Mouse (Mus musculus): ENCODE measurements around the gene Uap1. TPM values are rescaled to one million over a fixed set of nuclear protein-coding genes. Genes with fewer than 3 reads are reported as not detected.

Gene Uap1
- polyA plus RNA-seq (2014; fragmentation: Nextera tagmentation; extraction: Ambion mirVana): 48.1 and 53.4 TPM in 2 replicates

DNA sequence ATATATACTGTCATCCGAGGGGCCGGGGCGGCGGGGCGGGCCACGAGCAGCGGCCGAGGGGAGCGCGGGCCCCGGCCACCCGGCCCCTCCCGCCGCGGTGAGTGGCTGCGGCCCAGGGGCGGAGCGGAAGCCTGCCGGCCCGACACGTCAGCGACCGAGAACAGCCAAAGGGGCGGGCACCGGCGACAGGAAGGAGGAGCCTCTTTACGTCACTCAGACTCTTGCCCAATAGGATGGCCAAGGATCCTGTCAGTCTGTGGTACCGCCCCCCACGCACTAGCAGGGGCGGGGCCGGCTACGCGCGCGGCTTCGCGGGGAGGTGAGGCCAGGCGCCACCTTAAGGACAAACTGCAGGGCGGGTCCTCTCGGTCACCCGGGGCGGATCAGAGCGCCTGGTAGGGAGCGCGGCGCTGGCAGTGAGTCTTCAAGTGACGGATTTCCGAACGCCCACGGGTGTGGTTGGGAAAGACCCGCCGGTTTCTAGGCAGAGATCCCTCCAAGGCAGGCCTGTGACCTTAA, at the start of gene Uap1:
TSS of gene Uap1 (minus strand) at position 144 of the 519 bp plus-strand sequence.
- H3K4me2 ChIP-seq (replicated peaks; ENCODE audit: low read depth, low read length): peak within 1 kb of the TSS; percentile 66
- H3K9me3 ChIP-seq (ENCODE audit: control insufficient read depth, low read depth, low read length): no peaks in the 10 kb centered on the region
- H3K4me1 ChIP-seq (ENCODE audit: control insufficient read depth, insufficient read depth, low read length): peaks cover 11% of the 10 kb centered on the region; the same call in 1 of the 2 replicates
- no peaks in the 10 kb centered on the region for H3K27me3 ChIP-seq (ENCODE audit: control insufficient read depth, insufficient read depth, low read length)
- peak; percentile 98 for ATAC-seq (ENCODE audit: insufficient number of reproducible peaks, insufficient read depth, low FRiP score, low read depth)
- H3K36me3 ChIP-seq (ENCODE audit: control insufficient read depth, insufficient read depth, low read length): no peaks in the 10 kb centered on the region
- peak within 1 kb of the TSS; percentile 67 for H3K9ac ChIP-seq (replicated peaks; ENCODE audit: low read depth, low read length)
- peak within 1 kb of the TSS; percentile 69 for H3K4me3 ChIP-seq (ENCODE audit: low read depth, low read length)
- peak within 1 kb of the TSS; percentile 90 for H3K27ac ChIP-seq (ENCODE audit: low read length)
- WGBS: under 1% methylated on average over 52 of the region's 52 CpGs

DNA sequence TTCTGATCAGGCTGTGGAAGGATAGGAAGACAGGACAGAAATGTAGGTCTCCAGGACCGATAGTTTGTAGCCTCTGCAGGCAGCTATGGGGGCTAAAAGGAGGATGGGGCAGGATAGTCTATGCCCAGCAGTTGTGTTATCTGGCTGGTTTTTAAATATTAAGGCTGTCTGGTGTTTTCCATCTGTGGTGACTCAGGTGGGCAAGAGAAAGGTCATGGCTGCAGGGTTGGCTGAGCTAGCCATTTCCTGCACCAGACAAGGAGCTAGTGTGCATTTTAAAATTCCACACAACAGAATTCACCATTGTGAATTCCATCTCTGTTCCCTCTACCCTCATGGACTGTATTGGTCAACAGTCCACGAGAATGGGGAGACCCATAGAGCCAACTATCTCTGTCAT, 48.5 kb upstream of the Uap1 start:
- no peak overlapping the region for H3K9ac ChIP-seq (replicated peaks; ENCODE audit: low read depth, low read length)
- ATAC-seq (ENCODE audit: insufficient number of reproducible peaks, insufficient read depth, low FRiP score, low read depth): no peak
- H3K27me3 ChIP-seq (ENCODE audit: control insufficient read depth, insufficient read depth, low read length): no peaks in the 10 kb centered on the region
- WGBS: 74% methylated on average over 2 of the region's 2 CpGs
- no peaks in the 10 kb centered on the region for H3K9me3 ChIP-seq (ENCODE audit: control insufficient read depth, low read depth, low read length)
- no peak overlapping the region for H3K4me3 ChIP-seq (ENCODE audit: low read depth, low read length)
- H3K36me3 ChIP-seq (ENCODE audit: control insufficient read depth, insufficient read depth, low read length): no peaks in the 10 kb centered on the region
- H3K4me1 ChIP-seq (ENCODE audit: control insufficient read depth, insufficient read depth, low read length): no peaks in the 10 kb centered on the region
- H3K4me2 ChIP-seq (replicated peaks; ENCODE audit: low read depth, low read length): no peak overlapping the region
- H3K27ac ChIP-seq (ENCODE audit: low read length): no peak overlapping the region

DNA sequence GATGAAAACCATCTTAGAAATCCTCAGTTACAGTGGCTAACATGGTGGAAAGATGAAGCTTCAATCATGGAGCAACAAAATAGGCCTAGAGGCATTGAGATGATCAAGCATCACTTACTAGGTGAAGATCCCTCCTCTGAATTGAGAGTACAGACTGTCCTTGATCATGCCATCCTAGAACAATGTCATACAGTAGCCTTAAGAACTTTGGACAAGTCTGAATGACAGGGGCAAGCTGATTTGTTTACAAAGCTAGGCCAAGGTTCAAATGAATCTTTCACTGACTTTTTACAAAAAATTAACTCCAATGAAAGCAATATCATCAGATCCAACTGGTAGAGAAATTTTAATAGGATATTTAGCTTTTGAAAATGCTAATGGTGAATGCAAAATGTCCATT, 45.6 kb upstream of the Uap1 start:
- Histone ChIP-seq H3K27me3 (ENCODE audit: control insufficient read depth, insufficient read depth, low read length) (no peaks in the 10 kb centered on the region), H3K9ac (replicated peaks; ENCODE audit: low read depth, low read length) (no peak overlapping the region), H3K4me3 (ENCODE audit: low read depth, low read length) (no peak overlapping the region), H3K4me2 (replicated peaks; ENCODE audit: low read depth, low read length) (no peak overlapping the region), H3K9me3 (ENCODE audit: control insufficient read depth, low read depth, low read length) (no peaks in the 10 kb centered on the region), H3K27ac (ENCODE audit: low read length) (no peak overlapping the region), H3K4me1 (ENCODE audit: control insufficient read depth, insufficient read depth, low read length) (no peaks in the 10 kb centered on the region), H3K36me3 (ENCODE audit: control insufficient read depth, insufficient read depth, low read length) (no peaks in the 10 kb centered on the region)
- no peak for ATAC-seq (ENCODE audit: insufficient number of reproducible peaks, insufficient read depth, low FRiP score, low read depth)

- H3K4me1 ChIP-seq (ENCODE audit: control insufficient read depth, insufficient read depth, low read length): no peaks in the 10 kb centered on the region
Observed at GRCm38 (mm10) chr1:170218091-170218884, 43.5 kb upstream of the Uap1 start.

DNA sequence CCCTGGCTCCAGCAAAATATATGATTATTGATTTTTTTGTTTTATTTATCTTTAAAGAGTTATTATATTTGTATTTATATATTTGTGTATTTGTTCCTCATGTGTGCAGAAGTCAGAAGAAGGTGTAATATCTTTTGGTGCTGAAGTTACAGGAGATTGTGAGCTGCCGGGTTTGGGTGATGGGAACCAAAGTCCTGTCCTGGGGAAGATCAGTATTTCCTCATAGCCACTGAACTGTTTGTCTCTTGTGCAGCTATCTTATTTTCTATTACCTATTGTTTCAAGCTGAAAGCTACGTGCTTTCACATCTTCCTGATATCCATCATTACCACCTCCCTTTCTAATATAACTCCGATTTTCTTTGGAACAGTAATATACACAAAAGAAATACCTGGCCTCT, 40.8 kb upstream of the Uap1 start:
- peak overlapping the region; percentile 71; the same call in 1 of the 2 replicates for H3K9ac ChIP-seq (replicated peaks; ENCODE audit: low read depth, low read length)
- no peak overlapping the region for H3K27ac ChIP-seq (ENCODE audit: low read length)
- H3K4me3 ChIP-seq (ENCODE audit: low read depth, low read length): peak overlapping the region; percentile 66
- peak overlapping the region; percentile 19; the same call in 1 of the 2 replicates for H3K4me2 ChIP-seq (replicated peaks; ENCODE audit: low read depth, low read length)
- no peak for ATAC-seq (ENCODE audit: insufficient number of reproducible peaks, insufficient read depth, low FRiP score, low read depth)
- WGBS: 70% methylated on average over 3 of the region's 3 CpGs
- H3K27me3 ChIP-seq (ENCODE audit: control insufficient read depth, insufficient read depth, low read length): no peaks in the 10 kb centered on the region
- no peaks in the 10 kb centered on the region for H3K4me1 ChIP-seq (ENCODE audit: control insufficient read depth, insufficient read depth, low read length)
- no peaks in the 10 kb centered on the region for H3K9me3 ChIP-seq (ENCODE audit: control insufficient read depth, low read depth, low read length)
- peaks cover 9% of the 10 kb centered on the region for H3K36me3 ChIP-seq (ENCODE audit: control insufficient read depth, insufficient read depth, low read length)

More at GRCm38 (mm10) chr1:170218091-170218884, 43.5 kb upstream of the Uap1 start:
- Histone ChIP-seq H3K9ac (replicated peaks; ENCODE audit: low read depth, low read length) (no peak overlapping the region), H3K4me3 (ENCODE audit: low read depth, low read length) (no peak overlapping the region), H3K36me3 (ENCODE audit: control insufficient read depth, insufficient read depth, low read length) (no peaks in the 10 kb centered on the region), H3K4me2 (replicated peaks; ENCODE audit: low read depth, low read length) (no peak overlapping the region), H3K9me3 (ENCODE audit: control insufficient read depth, low read depth, low read length) (no peaks in the 10 kb centered on the region), H3K27me3 (ENCODE audit: control insufficient read depth, insufficient read depth, low read length) (no peaks in the 10 kb centered on the region), H3K27ac (ENCODE audit: low read length) (no peak overlapping the region)
- 80% methylated on average over 6 of the region's 6 CpGs for WGBS
- ATAC-seq (ENCODE audit: insufficient number of reproducible peaks, insufficient read depth, low FRiP score, low read depth): no peak

GRCm38 (mm10) chr1:170214757-170215522, 40.2 kb upstream of the Uap1 start, which contains the start of gene Uhmk1:
Gene Uhmk1, minus strand, starts transcription at chr1:170215397.
- Histone ChIP-seq H3K36me3 (ENCODE audit: control insufficient read depth, insufficient read depth, low read length) (peaks cover 13% of the 10 kb centered on the region), H3K4me3 (ENCODE audit: low read depth, low read length) (peak within 1 kb of the TSS; percentile 66)
- under 1% methylated on average over 61 of the region's 70 CpGs for WGBS

DNA sequence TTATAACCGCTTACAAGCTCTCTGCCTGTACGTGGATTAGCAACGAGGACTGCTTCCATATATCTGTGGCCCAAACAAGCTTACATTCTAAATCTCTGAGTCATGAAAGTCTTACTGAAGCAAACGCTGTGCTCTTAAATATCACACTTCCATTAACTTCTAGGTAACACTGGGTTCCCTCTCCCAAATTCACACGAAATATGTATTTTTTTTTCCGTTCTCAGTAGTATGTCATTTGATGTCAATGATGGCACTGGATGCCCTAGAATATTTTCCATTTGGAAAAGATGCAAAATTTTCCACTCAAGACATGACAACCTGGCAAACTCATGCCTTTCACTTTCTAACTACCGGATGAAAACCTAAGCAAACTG, 39.6 kb upstream of the Uap1 start:
- WGBS: 26% methylated on average over 7 of the region's 7 CpGs
- Histone ChIP-seq H3K4me2 (replicated peaks; ENCODE audit: low read depth, low read length) (peak overlapping the region; percentile 57), H3K4me3 (ENCODE audit: low read depth, low read length) (peak overlapping the region; percentile 66), H3K9me3 (ENCODE audit: control insufficient read depth, low read depth, low read length) (no peaks in the 10 kb centered on the region), H3K4me1 (ENCODE audit: control insufficient read depth, insufficient read depth, low read length) (no peaks in the 10 kb centered on the region), H3K36me3 (ENCODE audit: control insufficient read depth, insufficient read depth, low read length) (peaks cover 13% of the 10 kb centered on the region), H3K9ac (replicated peaks; ENCODE audit: low read depth, low read length) (peak overlapping the region; percentile 71), H3K27me3 (ENCODE audit: control insufficient read depth, insufficient read depth, low read length) (no peaks in the 10 kb centered on the region), H3K27ac (ENCODE audit: low read length) (no peak overlapping the region)
- ATAC-seq (ENCODE audit: insufficient number of reproducible peaks, insufficient read depth, low FRiP score, low read depth): no peak

More at GRCm38 (mm10) chr1:170214757-170215522, 40.2 kb upstream of the Uap1 start, which contains the start of gene Uhmk1:
- Histone ChIP-seq H3K4me2 (replicated peaks; ENCODE audit: low read depth, low read length) (peak within 1 kb of the TSS; percentile 57), H3K9me3 (ENCODE audit: control insufficient read depth, low read depth, low read length) (no peaks in the 10 kb centered on the region), H3K9ac (replicated peaks; ENCODE audit: low read depth, low read length) (peak within 1 kb of the TSS; percentile 71), H3K4me1 (ENCODE audit: control insufficient read depth, insufficient read depth, low read length) (no peaks in the 10 kb centered on the region), H3K27me3 (ENCODE audit: control insufficient read depth, insufficient read depth, low read length) (no peaks in the 10 kb centered on the region), H3K27ac (ENCODE audit: low read length) (peak within 1 kb of the TSS; percentile 83)
- ATAC-seq (ENCODE audit: insufficient number of reproducible peaks, insufficient read depth, low FRiP score, low read depth): peak; percentile 99

- no peaks in the 10 kb centered on the region for H3K27me3 ChIP-seq (ENCODE audit: control insufficient read depth, insufficient read depth, low read length)
- H3K4me2 ChIP-seq (replicated peaks; ENCODE audit: low read depth, low read length): no peak overlapping the region
- no peaks in the 10 kb centered on the region for H3K9me3 ChIP-seq (ENCODE audit: control insufficient read depth, low read depth, low read length)
- H3K4me3 ChIP-seq (ENCODE audit: low read depth, low read length): no peak overlapping the region
- no peak overlapping the region for H3K27ac ChIP-seq (ENCODE audit: low read length)
- peaks cover 21% of the 10 kb centered on the region for H3K36me3 ChIP-seq (ENCODE audit: control insufficient read depth, insufficient read depth, low read length)
- no peaks in the 10 kb centered on the region for H3K4me1 ChIP-seq (ENCODE audit: control insufficient read depth, insufficient read depth, low read length)
- 92% methylated on average over 10 of the region's 10 CpGs for WGBS
- H3K9ac ChIP-seq (replicated peaks; ENCODE audit: low read depth, low read length): no peak overlapping the region
- no peak for ATAC-seq (ENCODE audit: insufficient number of reproducible peaks, insufficient read depth, low FRiP score, low read depth)
Observed at GRCm38 (mm10) chr1:170213181-170213879, 38.6 kb upstream of the Uap1 start.
